Mouse (Mus musculus) retina, postnatal 7 days (tissue): ENCODE measurements around the gene Hoxa11.
A peak's percentile ranks its signal among the peaks of the same experiment; 100 is the strongest.

Experiments used
- DNase-seq: peaks from one replicate; pipeline ENCODE4 v3.0.0-alpha.2; 2012; ENCODE audit warnings: low read depth, low spot score

The Hoxa11 gene

DNA sequence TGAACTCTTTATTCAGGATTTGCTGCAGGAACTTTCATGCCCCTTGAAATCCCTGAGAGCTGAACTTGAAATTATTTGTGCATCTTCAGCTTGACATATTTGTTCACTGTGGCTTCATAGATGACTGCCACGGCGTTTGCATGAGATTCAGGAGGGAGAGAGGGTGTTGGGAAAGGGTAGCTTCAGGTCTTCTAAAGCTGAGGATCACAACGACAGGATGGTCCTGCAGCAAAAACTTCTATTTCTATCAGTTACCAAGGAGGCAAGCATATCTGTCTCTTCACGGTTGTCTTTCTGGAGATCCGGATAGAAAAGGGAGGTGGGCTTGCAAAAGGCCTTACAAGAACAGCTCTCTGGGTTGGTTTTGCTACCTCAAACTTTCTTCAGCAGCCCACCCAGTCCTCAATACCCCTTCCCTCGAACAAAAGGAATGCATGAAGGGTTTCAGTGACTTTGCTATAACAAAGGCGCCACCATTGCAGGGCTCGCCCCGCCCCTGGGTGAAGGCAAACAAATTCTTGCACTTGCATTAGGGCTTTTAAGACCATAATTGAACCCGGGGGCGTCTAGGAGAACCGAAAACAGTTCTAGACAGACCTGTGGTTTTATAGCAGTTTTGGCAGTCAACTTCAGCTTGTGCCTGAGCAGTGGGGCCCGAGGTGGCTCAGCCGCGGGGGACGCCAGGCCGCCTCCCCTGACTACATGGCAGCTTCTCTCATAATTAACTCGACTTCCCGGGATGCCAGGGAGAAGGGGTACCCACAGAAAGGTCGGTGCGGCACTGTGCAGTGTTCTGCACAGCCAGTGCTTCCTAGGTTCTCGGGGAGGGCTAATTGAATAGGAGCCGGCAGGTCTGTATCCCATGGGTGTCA lies 2.4 kb upstream of the Hoxa11 start:
- DNase-seq = no peak

DNA sequence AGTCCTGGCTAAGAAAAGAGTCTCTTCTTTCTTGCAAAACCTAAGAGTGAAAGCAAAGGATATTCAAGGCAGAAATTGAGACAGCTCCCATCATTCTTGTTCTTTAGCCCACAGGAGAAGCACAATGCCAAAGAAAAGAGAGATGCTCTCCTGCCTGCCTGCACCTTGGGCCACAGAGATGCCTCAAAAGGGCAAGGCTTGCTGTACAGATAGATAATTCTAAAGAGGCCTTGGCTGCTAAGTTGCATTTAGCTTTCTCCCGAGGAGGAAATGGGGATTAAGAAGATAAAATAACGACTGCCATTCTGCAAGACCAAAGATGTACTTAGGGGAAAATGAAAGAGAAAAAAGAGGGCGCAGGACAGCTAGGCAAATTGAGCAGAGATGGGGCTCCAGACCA lies 1.3 kb upstream of the Hoxa11 start:
- no peak for DNase-seq

DNA sequence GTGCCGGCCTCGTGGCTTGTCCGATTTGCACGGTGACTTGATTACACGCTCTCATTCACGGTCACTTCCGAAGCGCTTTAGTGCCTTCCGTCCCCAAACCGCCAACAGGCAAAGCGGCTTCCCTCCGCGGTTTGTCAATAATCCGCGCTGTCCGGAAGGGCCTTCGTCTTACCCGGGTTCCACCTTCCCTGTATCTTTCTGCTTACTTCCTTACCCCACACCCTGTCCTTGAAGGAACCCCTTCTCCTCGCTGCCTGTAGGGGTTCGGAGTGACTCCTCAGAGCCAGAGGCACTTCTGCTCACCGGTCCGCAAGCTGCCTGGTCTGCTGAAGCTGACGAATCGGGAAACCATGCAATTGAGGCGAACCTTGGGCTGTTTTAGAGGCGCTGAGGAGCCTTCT lies 793 bp upstream of the Hoxa11 start:
- no peak for DNase-seq

GRCm38 (mm10) chr6:52245040-52245756 lies 412 bp downstream of the Hoxa11 start:
- no peak for DNase-seq

- no peak for DNase-seq
Observed at GRCm38 (mm10) chr6:52244471-52245039, 1.1 kb downstream of the Hoxa11 start.

DNA sequence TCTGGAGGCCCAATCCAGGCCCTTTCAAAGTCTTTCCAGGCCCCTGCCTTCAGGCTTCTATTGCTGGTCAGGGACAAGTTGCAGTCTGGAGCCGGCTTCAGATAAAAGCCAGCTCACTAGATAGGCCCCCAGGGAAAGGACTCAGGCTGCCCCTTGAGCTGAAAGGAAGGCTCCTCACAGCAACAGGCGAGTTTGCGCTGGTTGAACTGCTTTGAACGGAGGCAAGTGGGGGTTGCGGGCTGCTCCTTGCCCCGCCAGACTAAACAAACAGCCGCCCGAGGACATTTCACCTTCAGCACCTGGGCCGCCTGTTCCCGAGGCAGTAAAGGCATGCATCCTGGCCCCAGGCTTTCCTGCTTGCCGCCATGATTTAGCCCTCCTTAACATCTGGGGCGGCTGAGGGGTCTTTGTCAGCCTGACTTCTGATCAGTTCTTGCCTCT lies 1.9 kb downstream of the Hoxa11 start:
- DNase-seq = no peak

DNA sequence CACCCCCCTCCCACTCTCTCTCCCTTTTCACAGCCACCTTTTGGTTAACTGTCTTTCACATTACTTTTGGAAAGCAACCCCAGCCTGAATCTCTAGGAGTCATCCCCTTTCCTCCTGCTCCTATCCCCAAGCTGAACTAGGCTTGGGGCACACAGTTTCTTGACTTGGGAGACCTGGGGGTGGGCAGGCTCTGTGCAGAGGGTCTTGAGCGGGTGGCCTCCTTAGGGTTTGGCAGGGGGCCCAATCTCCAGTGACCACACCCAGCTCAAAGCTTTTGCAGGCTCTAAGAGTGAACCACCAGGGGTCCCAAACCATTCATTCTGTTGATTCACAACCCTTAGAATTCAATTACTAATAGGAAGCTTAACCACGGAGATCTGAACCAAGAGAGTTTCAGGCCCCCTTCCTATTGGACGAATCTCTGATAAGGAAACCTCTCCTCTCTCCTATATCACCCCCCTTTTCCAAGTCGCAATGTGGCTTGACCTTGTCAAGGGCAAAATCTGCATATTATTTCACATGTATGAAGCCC lies 2.7 kb downstream of the Hoxa11 start:
- DNase-seq = no peak

- no peak for DNase-seq
Observed at GRCm38 (mm10) chr6:52241001-52241621, 4.5 kb downstream of the Hoxa11 start.

DNA sequence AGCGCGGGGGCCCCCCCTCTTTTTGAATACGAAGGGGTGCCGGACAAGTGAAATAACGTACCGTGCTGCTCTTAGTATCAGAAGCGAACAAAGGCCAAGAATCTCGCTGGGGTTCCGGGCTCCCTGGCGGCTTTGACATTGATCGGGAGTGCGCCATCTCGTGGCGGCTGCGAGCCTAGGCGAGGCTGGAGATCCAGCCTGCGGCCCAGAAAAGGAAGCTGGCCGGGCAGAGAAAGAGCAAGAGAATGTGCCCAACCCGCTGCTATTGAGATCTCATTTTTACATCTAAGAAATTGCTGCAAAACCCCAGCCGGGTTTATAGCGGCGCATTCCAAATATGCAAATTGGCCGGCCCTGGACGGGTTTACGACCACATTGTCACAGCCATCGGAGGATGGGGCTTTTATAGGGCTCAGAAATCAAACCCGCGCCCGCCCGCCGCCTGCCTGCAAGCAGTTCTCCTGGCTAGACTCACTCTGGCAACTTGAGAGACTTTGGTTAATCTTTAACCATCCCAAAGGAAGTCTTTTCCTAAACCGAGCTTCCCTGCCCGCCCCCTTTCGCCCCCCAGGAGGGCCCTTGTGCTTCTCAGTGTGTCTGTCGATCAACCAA lies 5.1 kb downstream of the Hoxa11 start, which contains the start of gene Hoxa10:
Gene Hoxa10, minus strand, starts transcription at position 466 of the 612 bp plus-strand sequence.
- peak; percentile 59 for DNase-seq

DNA sequence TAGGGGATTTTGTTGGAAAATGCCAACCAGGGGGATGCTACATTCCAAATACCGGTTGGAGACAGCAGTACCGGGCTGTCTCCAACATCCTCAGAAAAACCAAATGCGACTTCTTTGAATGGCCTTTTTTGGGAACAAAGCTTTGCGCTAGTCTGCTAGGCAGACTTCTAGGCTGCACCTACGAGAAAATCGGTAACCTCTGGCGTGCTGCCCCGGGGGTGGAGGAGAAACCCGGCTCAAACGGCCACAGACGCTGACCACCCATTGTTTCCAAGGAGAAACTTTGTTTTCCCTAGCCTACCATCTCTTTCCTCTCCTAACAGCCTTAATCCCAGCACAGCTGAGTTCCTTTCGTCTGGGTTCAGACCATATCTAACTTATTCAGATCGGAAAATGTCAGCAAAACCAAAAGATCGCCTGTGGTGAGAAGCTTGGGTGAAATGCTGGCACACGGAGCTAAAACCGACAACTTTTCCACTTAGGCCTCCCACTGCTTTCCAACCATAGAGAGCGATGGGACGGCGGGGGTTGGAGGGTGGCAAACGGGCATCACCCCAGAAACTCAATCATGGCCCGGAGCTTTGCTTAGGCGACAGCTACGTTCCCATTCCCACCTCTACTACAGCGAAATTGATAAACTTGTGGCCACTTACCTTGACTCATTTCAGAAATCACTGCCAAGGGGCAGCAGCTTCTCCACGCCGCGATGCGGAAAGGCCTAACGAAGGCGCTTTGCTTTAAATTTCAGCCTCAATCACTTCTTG lies 5.8 kb downstream of the Hoxa11 start:
- DNase-seq = no peak

DNA sequence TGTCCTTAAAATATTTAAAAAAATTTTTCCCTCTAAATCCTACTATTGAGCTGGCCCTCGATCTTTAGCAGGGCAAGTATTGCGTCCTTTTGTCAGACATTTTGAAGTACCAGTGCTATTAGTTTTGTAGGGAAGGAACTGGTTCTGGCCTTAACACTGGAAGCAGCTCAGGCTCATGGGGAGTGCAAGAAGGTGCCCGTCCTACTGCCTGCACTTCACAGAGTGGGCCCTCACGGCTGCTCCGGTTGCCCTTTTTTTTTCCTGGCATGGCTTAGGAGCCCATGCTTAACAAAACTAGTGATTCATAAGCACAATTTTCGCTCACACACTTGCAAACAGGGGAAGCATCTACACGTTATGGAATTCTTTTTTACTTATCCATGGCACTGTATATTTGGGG lies 6.6 kb downstream of the Hoxa11 start:
- DNase-seq = no peak

- no peak for DNase-seq
Observed at GRCm38 (mm10) chr6:52238155-52238545, 7.5 kb downstream of the Hoxa11 start.

DNA sequence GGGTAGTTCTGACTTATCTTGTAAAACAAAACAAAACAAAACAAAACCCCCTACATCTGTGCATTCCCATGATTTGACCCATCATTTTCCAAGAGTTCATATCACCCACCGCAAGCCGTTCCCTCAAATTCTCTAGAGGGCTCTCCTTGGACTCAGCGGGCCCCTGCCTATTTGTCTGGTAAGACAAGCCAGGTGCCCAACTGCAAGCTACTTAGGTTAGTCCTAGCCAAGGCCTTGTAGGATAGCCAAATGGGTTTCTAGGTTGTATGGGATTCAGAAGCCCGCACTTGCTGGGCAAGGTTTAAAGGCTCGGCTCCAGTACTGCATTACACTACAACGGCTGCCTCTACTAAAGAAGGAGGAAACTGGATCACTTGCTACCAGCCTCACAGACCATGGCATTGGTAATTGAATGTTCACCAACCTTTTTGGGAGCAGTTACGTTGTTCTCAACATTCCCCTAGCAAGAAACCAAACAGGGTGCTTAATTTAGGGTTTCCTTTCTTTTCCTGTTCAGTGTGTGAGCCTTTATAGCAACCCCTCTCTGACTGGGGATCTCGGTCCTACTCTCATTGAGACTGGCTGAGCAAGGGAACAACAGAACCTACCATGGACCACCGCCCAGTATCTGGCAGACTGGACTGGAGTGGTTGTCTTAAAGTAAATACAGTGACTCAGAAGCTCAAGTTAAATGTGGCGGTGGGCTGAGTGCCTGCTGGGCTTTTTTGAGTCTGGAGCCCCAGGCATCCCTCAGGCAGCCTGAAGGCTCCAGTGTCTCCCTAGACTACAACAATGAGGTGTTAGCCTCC lies 8.1 kb downstream of the Hoxa11 start:
- DNase-seq = no peak

- no peak for DNase-seq
Observed at GRCm38 (mm10) chr6:52236806-52237205, 8.8 kb downstream of the Hoxa11 start.

DNA sequence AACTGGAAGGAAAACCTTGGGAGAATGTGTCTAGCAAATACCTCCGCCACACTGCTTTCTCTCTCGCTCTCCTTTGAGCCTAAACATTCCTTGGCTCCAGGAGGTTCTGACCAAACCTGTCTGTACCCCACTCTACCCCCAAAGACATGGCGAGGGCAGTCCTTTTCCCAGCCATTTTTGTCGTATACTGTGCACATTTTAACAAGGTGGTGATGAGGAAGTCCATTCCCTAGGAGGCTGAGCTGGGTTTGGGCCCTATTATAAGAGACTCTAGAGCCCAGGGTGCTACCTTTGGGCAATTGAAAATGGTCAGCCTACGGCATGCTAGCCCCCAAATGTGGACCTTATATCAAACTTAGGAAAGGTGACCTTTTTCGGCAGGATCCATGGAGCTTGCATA lies 9.7 kb downstream of the Hoxa11 start:
- no peak for DNase-seq

- DNase-seq = no peak
Observed at GRCm38 (mm10) chr6:52235267-52235666, 10.3 kb downstream of the Hoxa11 start.

- no peak for DNase-seq
Observed at GRCm38 (mm10) chr6:52234428-52235140, 11.0 kb downstream of the Hoxa11 start.

GRCm38 (mm10) chr6:52233546-52234427 lies 11.8 kb downstream of the Hoxa11 start:
- no peak for DNase-seq
